Mouse (Mus musculus) hindbrain, embryonic 10.5 days (tissue): ENCODE data around the gene Gpc6. TPM values are rescaled to one million over a fixed set of nuclear protein-coding genes. Genes with fewer than 3 reads are reported as not detected.

Experiments
- DNase-seq: peaks from one replicate; pipeline ENCODE4 v3.0.0-alpha.2; 2017; ENCODE audit warnings: low spot score
- H3K27ac ChIP-seq: fragments of 300-500 bp; sonication (generic); 2 replicates; pipeline ENCODE4 v1.5.1; 2016; ENCODE audit warnings: mild to moderate bottlenecking, moderate library complexity
- H3K27me3 ChIP-seq: fragments of 300-500 bp; sonication (generic); 2 replicates; pipeline ENCODE4 v1.6.1; 2016; ENCODE audit warnings: mild to moderate bottlenecking; ENCODE audit not compliant: poor library complexity, insufficient read depth, severe bottlenecking
- H3K36me3 ChIP-seq: fragments of 300-500 bp; sonication (generic); 2 replicates; pipeline ENCODE4 v1.6.1; 2016; ENCODE audit warnings: mild to moderate bottlenecking, moderate library complexity
- H3K4me1 ChIP-seq: fragments of 300-500 bp; sonication (generic); replicated peaks from 2 replicates; pipeline ENCODE4 v1.6.1; 2016; ENCODE audit warnings: mild to moderate bottlenecking
- H3K4me3 ChIP-seq: fragments of 300-500 bp; sonication (generic); 2 replicates; pipeline ENCODE4 v1.5.1; 2016; ENCODE audit warnings: mild to moderate bottlenecking, moderate library complexity
- H3K9me3 ChIP-seq: fragments of 300-500 bp; sonication (generic); 2 replicates; pipeline ENCODE4 v1.6.1; 2016; ENCODE audit warnings: mild to moderate bottlenecking, moderate library complexity
- WGBS: fragments of 180-500 bp; shearing (Covaris S2); methylation state at CpG from one replicate; pipeline ENCODE4 v1.1.7; 2016; 5-methylcytosine and 5-hydroxymethylcytosine counted together
- polyA plus RNA-seq: library from polyadenylated mRNA; unstranded; fragments of >200 nt; fragmentation: Nextera tagmentation; extraction: Ambion mirVana; gene quantifications from 2 replicates; pipeline ENCODE4 v1.2.1, GENCODE M21; 2016

Gpc6 gene
- polyA plus RNA-seq, 1 experiment from 2014 or later = 34.3 TPM

GRCm38 (mm10) chr14:117574216-117574615 lies 649.1 kb downstream of the Gpc6 start:
- DNase-seq = no peak
- H3K27me3 ChIP-seq = no peaks in the 10 kb centered on the region
- no peaks in the 10 kb centered on the region for H3K9me3 ChIP-seq
- no peaks in the 10 kb centered on the region for H3K4me1 ChIP-seq
- no peaks in the 10 kb centered on the region for H3K36me3 ChIP-seq
- H3K4me3 ChIP-seq = no peak overlapping the region
- H3K27ac ChIP-seq = no peak overlapping the region
- WGBS = 66% methylated on average over 6 of the region's 6 CpGs

- Histone ChIP-seq H3K27ac (no peak overlapping the region), H3K36me3 (no peaks in the 10 kb centered on the region), H3K9me3 (no peaks in the 10 kb centered on the region), H3K4me3 (no peak overlapping the region), H3K4me1 (no peaks in the 10 kb centered on the region), H3K27me3 (no peaks in the 10 kb centered on the region)
- no peak for DNase-seq
- WGBS = 92% methylated on average over 6 of the region's 6 CpGs
Measured at GRCm38 (mm10) chr14:117581740-117582139, 656.6 kb downstream of the Gpc6 start.

- no peaks in the 10 kb centered on the region for H3K27me3 ChIP-seq
- H3K27ac ChIP-seq = no peak overlapping the region
- no peaks in the 10 kb centered on the region for H3K9me3 ChIP-seq
- no peaks in the 10 kb centered on the region for H3K36me3 ChIP-seq
- 90% methylated on average over 5 of the region's 5 CpGs for WGBS
- peaks cover 5% of the 10 kb centered on the region for H3K4me1 ChIP-seq
- no peak overlapping the region for H3K4me3 ChIP-seq
- no peak for DNase-seq
Measured at GRCm38 (mm10) chr14:117599758-117600157, 674.6 kb downstream of the Gpc6 start.

- Histone ChIP-seq H3K4me3 (no peak overlapping the region), H3K27ac (no peak overlapping the region), H3K4me1 (peaks cover 5% of the 10 kb centered on the region), H3K9me3 (no peaks in the 10 kb centered on the region), H3K36me3 (no peaks in the 10 kb centered on the region), H3K27me3 (no peaks in the 10 kb centered on the region)
- 55% methylated on average over 1 of the region's 1 CpGs for WGBS
- DNase-seq = no peak
Measured at GRCm38 (mm10) chr14:117603837-117604236, 678.7 kb downstream of the Gpc6 start.

GRCm38 (mm10) chr14:117605750-117606149 lies 680.6 kb downstream of the Gpc6 start:
- Histone ChIP-seq H3K36me3 (no peaks in the 10 kb centered on the region), H3K9me3 (peaks cover 9% of the 10 kb centered on the region; the same call in 1 of the 2 replicates), H3K4me1 (peaks cover 5% of the 10 kb centered on the region), H3K27ac (no peak overlapping the region), H3K27me3 (no peaks in the 10 kb centered on the region), H3K4me3 (no peak overlapping the region)
- DNase-seq = no peak
- WGBS = 86% methylated on average over 2 of the region's 2 CpGs

GRCm38 (mm10) chr14:117611113-117611512 lies 686.0 kb downstream of the Gpc6 start:
- Histone ChIP-seq H3K4me3 (no peak overlapping the region), H3K27me3 (no peaks in the 10 kb centered on the region), H3K27ac (no peak overlapping the region), H3K9me3 (peaks cover 9% of the 10 kb centered on the region; the same call in 1 of the 2 replicates), H3K36me3 (no peaks in the 10 kb centered on the region), H3K4me1 (no peaks in the 10 kb centered on the region)
- 64% methylated on average over 3 of the region's 3 CpGs for WGBS
- DNase-seq = no peak

GRCm38 (mm10) chr14:117625100-117625710 lies 700.1 kb downstream of the Gpc6 start:
- no peaks in the 10 kb centered on the region for H3K36me3 ChIP-seq
- H3K27me3 ChIP-seq = no peaks in the 10 kb centered on the region
- no peaks in the 10 kb centered on the region for H3K4me1 ChIP-seq
- no peaks in the 10 kb centered on the region for H3K9me3 ChIP-seq
- WGBS = 82% methylated on average over 9 of the region's 9 CpGs
- DNase-seq = no peak
- no peak overlapping the region for H3K27ac ChIP-seq
- H3K4me3 ChIP-seq = no peak overlapping the region

GRCm38 (mm10) chr14:117634238-117634940 lies 709.3 kb downstream of the Gpc6 start:
- Histone ChIP-seq H3K4me3 (no peak overlapping the region), H3K36me3 (no peaks in the 10 kb centered on the region), H3K4me1 (no peaks in the 10 kb centered on the region), H3K9me3 (no peaks in the 10 kb centered on the region), H3K27me3 (no peaks in the 10 kb centered on the region), H3K27ac (no peak overlapping the region)
- DNase-seq = no peak
- 90% methylated on average over 14 of the region's 14 CpGs for WGBS

- no peak overlapping the region for H3K27ac ChIP-seq
- no peak overlapping the region for H3K4me3 ChIP-seq
- no peaks in the 10 kb centered on the region for H3K27me3 ChIP-seq
- no peaks in the 10 kb centered on the region for H3K36me3 ChIP-seq
- DNase-seq = no peak
- H3K4me1 ChIP-seq = no peaks in the 10 kb centered on the region
- WGBS = 89% methylated on average over 2 of the region's 2 CpGs
- no peaks in the 10 kb centered on the region for H3K9me3 ChIP-seq
Measured at GRCm38 (mm10) chr14:117641853-117642252, 716.7 kb downstream of the Gpc6 start.

GRCm38 (mm10) chr14:117643069-117643468 lies 718.0 kb downstream of the Gpc6 start:
- Histone ChIP-seq H3K27me3 (no peaks in the 10 kb centered on the region), H3K36me3 (no peaks in the 10 kb centered on the region), H3K4me1 (no peaks in the 10 kb centered on the region), H3K9me3 (no peaks in the 10 kb centered on the region), H3K27ac (no peak overlapping the region), H3K4me3 (no peak overlapping the region)
- DNase-seq = no peak
- WGBS = 86% methylated on average over 1 of the region's 1 CpGs

GRCm38 (mm10) chr14:117648199-117648960 lies 723.3 kb downstream of the Gpc6 start:
- Histone ChIP-seq H3K4me3 (no peak overlapping the region), H3K27ac (no peak overlapping the region), H3K36me3 (no peaks in the 10 kb centered on the region), H3K4me1 (no peaks in the 10 kb centered on the region), H3K27me3 (no peaks in the 10 kb centered on the region), H3K9me3 (no peaks in the 10 kb centered on the region)
- DNase-seq = no peak
- WGBS = 81% methylated on average over 9 of the region's 9 CpGs

GRCm38 (mm10) chr14:117650141-117650540 lies 725.0 kb downstream of the Gpc6 start:
- Histone ChIP-seq H3K36me3 (no peaks in the 10 kb centered on the region), H3K9me3 (no peaks in the 10 kb centered on the region), H3K27ac (no peak overlapping the region), H3K4me3 (no peak overlapping the region), H3K27me3 (no peaks in the 10 kb centered on the region), H3K4me1 (no peaks in the 10 kb centered on the region)
- DNase-seq = no peak
- WGBS = 95% methylated on average over 4 of the region's 4 CpGs

GRCm38 (mm10) chr14:117651271-117651670 lies 726.2 kb downstream of the Gpc6 start:
- 89% methylated on average over 4 of the region's 4 CpGs for WGBS
- Histone ChIP-seq H3K4me1 (no peaks in the 10 kb centered on the region), H3K9me3 (no peaks in the 10 kb centered on the region), H3K27ac (no peak overlapping the region), H3K27me3 (no peaks in the 10 kb centered on the region), H3K36me3 (no peaks in the 10 kb centered on the region), H3K4me3 (no peak overlapping the region)
- no peak for DNase-seq
